Mouse (Mus musculus) forebrain, embryonic 11.5 days (tissue): ENCODE results near the gene Ms4a4c. TPM values are rescaled to one million over a fixed set of nuclear protein-coding genes. Genes with fewer than 3 reads are reported as not detected.
"Not testable (repeated sequence)": the region's sequence is repeated elsewhere in the genome, so short reads cannot be mapped to it uniquely, and the experiment has no call there.

ENCODE experiments used
- ATAC-seq: fragments of 200-750 bp; cut with Nextera tagmentation; replicated peaks from 2 replicates; pipeline ENCODE4 v1.8.0; 2017; ENCODE audit warnings: moderate TSS enrichment; ENCODE audit not compliant: low FRiP score
- DNase-seq: peaks from one replicate; pipeline ENCODE4 v3.0.0-alpha.2; 2017; ENCODE audit warnings: low spot score
- H3K27ac ChIP-seq: fragments of 300-500 bp; sonication (generic); 2 replicates; pipeline ENCODE4 v1.5.1; 2014; ENCODE audit warnings: low read depth, low read length
- H3K27me3 ChIP-seq: fragments of 300-500 bp; sonication (generic); 2 replicates; pipeline ENCODE4 v1.6.1; 2014; ENCODE audit warnings: mild to moderate bottlenecking, low read length, mixed read lengths; ENCODE audit not compliant: control insufficient read depth, insufficient read depth
- H3K36me3 ChIP-seq: fragments of 300-500 bp; sonication (generic); 2 replicates; pipeline ENCODE4 v1.6.1; 2014; ENCODE audit warnings: mild to moderate bottlenecking, low read length, moderate library complexity, mixed read lengths; ENCODE audit not compliant: control insufficient read depth, insufficient read depth
- H3K4me1 ChIP-seq: fragments of 300-500 bp; sonication (generic); replicated peaks from 2 replicates; pipeline ENCODE4 v1.6.1; 2014; ENCODE audit warnings: low read length, mixed read lengths; ENCODE audit not compliant: control insufficient read depth, insufficient read depth
- H3K4me2 ChIP-seq: fragments of 300-500 bp; sonication (generic); 2 replicates; pipeline ENCODE4 v1.6.1; 2014; ENCODE audit warnings: low read depth, mild to moderate bottlenecking, low read length, moderate library complexity, mixed read lengths; ENCODE audit not compliant: severe bottlenecking
- H3K4me3 ChIP-seq: fragments of 300-500 bp; sonication (generic); 2 replicates; pipeline ENCODE4 v1.5.1; 2014; ENCODE audit warnings: low read depth, low read length
- H3K9ac ChIP-seq: fragments of 300-500 bp; sonication (generic); 2 replicates; pipeline ENCODE4 v1.6.1; 2014; ENCODE audit warnings: low read length
- H3K9me3 ChIP-seq: fragments of 300-500 bp; sonication (generic); 2 replicates; pipeline ENCODE4 v1.6.1; 2016; ENCODE audit warnings: low read length, mixed read lengths; ENCODE audit not compliant: control insufficient read depth
- WGBS: fragments of 180-500 bp; shearing (Covaris S2); extraction: QIAGEN DNeasy Blood & Tissue Kit; methylation state at CpG from one replicate; pipeline ENCODE4 v1.1.7; 2014; 5-methylcytosine and 5-hydroxymethylcytosine counted together
- polyA plus RNA-seq: library from polyadenylated mRNA; unstranded; fragments of >200 nt; fragmentation: Nextera tagmentation; extraction: Ambion mirVana; gene quantifications from 2 replicates; pipeline ENCODE4 v1.2.1, GENCODE M21; 2014

Ms4a4c gene
- polyA plus RNA-seq, 1 experiment from 2014 or later: not detected

DNA sequence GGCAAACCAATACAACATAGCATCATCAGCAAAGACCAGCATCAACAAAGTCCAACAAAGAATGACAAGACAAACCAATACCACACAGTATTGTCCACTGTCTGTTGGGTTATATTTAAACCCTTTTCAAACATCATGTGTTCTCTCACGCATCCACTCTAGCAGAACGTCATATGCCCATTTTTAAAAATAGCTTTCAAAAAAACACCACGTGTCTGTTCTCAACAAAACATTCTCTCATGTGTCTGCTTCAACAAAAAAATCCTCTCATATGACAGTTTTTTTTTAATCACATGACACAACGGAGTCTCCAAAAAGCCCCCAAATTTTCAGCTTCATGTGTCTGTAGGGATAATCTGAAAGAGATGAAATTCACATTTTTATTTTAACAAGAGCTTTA is 16.9 kb upstream of the Ms4a4c start:
- ATAC-seq: no peak
- DNase-seq: no peak
- Histone ChIP-seq H3K4me2 (no peak overlapping the region), H3K4me3 (no peak overlapping the region), H3K36me3 (no peaks in the 10 kb centered on the region), H3K9ac (no peak overlapping the region), H3K4me1 (no peaks in the 10 kb centered on the region), H3K27me3 (no peaks in the 10 kb centered on the region), H3K27ac (no peak overlapping the region), H3K9me3 (no peaks in the 10 kb centered on the region)
- WGBS: 85% methylated on average over 4 of the region's 4 CpGs

GRCm38 (mm10) chr19:11388949-11389348 is 15.6 kb upstream of the Ms4a4c start:
- no peak overlapping the region for H3K27ac ChIP-seq
- no peaks in the 10 kb centered on the region for H3K4me1 ChIP-seq
- H3K9ac ChIP-seq: no peak overlapping the region
- no peak for ATAC-seq
- WGBS: 80% methylated on average over 2 of the region's 2 CpGs
- H3K4me2 ChIP-seq: no peak overlapping the region
- H3K27me3 ChIP-seq: no peaks in the 10 kb centered on the region
- H3K9me3 ChIP-seq: no peaks in the 10 kb centered on the region
- no peak overlapping the region for H3K4me3 ChIP-seq
- no peaks in the 10 kb centered on the region for H3K36me3 ChIP-seq
- no peak for DNase-seq

DNA sequence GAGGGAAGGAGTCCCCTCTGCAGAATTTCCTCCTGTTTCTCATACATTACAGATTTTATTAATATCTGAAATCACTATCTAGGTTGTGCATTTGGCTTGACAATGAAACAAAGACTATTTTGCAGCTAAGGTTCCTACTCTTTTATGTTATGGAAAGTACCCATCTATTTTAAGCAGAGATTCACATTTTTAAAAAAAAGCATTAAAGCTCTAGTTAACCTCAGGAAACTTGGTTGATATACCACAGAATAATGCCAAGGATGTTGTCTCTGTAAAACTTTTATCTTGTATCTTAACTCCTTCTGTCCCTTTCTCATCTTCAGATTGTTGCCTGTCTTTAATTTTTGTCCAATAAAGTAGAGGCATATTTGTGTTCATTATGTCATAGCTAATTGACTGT is 8.8 kb upstream of the Ms4a4c start:
- ATAC-seq: no peak
- no peak overlapping the region for H3K4me2 ChIP-seq
- no peak overlapping the region for H3K27ac ChIP-seq
- H3K4me1 ChIP-seq: no peaks in the 10 kb centered on the region
- H3K4me3 ChIP-seq: no peak overlapping the region
- H3K36me3 ChIP-seq: no peaks in the 10 kb centered on the region
- no peaks in the 10 kb centered on the region for H3K27me3 ChIP-seq
- no peak for DNase-seq
- H3K9ac ChIP-seq: no peak overlapping the region
- H3K9me3 ChIP-seq: no peaks in the 10 kb centered on the region

- no peak overlapping the region for H3K27ac ChIP-seq
- H3K36me3 ChIP-seq: no peaks in the 10 kb centered on the region
- ATAC-seq (no peak), DNase-seq (no peak)
- no peaks in the 10 kb centered on the region for H3K9me3 ChIP-seq
- H3K4me3 ChIP-seq: no peak overlapping the region
- H3K9ac ChIP-seq: no peak overlapping the region
- H3K4me1 ChIP-seq: no peaks in the 10 kb centered on the region
- H3K27me3 ChIP-seq: no peaks in the 10 kb centered on the region
- no peak overlapping the region for H3K4me2 ChIP-seq
Observed at GRCm38 (mm10) chr19:11407428-11407827, 2.9 kb downstream of the Ms4a4c start.

DNA sequence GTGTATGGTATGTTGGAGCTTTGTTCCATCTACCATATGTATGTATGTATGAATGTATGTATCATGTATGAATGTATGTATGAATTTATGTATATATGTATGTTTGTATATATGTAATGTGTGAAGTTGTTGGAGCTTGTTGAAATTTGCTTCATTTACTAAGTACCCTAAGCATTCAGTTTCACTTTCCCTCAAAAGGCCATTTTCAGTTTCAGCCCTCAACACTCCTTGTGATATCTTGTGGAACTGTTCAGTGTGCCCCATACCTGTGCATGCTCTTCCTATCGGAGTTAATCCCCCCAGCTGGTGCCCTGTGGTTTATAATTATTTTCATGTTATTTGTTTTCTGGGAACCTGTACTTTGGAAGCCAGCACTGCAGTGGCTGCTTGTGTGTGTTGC is 4.0 kb downstream of the Ms4a4c start:
- no peaks in the 10 kb centered on the region for H3K9me3 ChIP-seq
- no peak overlapping the region for H3K4me2 ChIP-seq
- H3K36me3 ChIP-seq: no peaks in the 10 kb centered on the region
- no peaks in the 10 kb centered on the region for H3K4me1 ChIP-seq
- DNase-seq (no peak), ATAC-seq (no peak)
- 95% methylated on average over 1 of the region's 1 CpGs for WGBS
- no peaks in the 10 kb centered on the region for H3K27me3 ChIP-seq
- H3K9ac ChIP-seq: no peak overlapping the region
- H3K4me3 ChIP-seq: no peak overlapping the region
- H3K27ac ChIP-seq: no peak overlapping the region

- Histone ChIP-seq H3K9me3 (no peaks in the 10 kb centered on the region), H3K27ac (no peak overlapping the region), H3K4me1 (no peaks in the 10 kb centered on the region), H3K4me3 (no peak overlapping the region), H3K27me3 (no peaks in the 10 kb centered on the region), H3K36me3 (no peaks in the 10 kb centered on the region), H3K9ac (no peak overlapping the region), H3K4me2 (no peak overlapping the region)
- 84% methylated on average over 1 of the region's 1 CpGs for WGBS
- ATAC-seq: no peak
- no peak for DNase-seq
Observed at GRCm38 (mm10) chr19:11411640-11412039, 7.1 kb downstream of the Ms4a4c start.

- 91% methylated on average over 1 of the region's 1 CpGs for WGBS
- H3K4me2 ChIP-seq: no peak overlapping the region
Observed at GRCm38 (mm10) chr19:11414084-11414483, 9.5 kb downstream of the Ms4a4c start.

DNA sequence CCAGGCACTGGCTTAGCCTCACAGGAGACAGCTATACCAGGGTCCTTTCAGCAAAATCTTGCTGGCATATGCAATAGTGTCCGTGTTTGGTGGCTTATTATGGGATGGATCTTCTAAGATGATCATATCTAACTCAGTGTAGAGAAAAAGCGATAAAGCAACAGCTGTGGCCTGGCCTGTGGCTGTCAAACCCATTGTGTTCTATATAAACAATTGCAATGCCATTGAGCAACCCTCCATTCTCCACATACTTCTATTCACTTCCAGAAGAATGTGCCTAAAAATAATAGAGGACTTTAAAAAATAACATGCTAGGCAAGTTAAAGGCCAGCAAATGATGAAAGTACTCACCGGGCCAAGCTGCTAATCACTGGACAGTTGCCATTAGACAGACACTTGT is 11.0 kb downstream of the Ms4a4c start:
- H3K9ac ChIP-seq: no peak overlapping the region
- no peak overlapping the region for H3K4me2 ChIP-seq
- no peak for DNase-seq
- no peak for ATAC-seq
- no peaks in the 10 kb centered on the region for H3K36me3 ChIP-seq
- no peak overlapping the region for H3K4me3 ChIP-seq
- H3K9me3 ChIP-seq: no peaks in the 10 kb centered on the region
- 72% methylated on average over 3 of the region's 3 CpGs for WGBS
- H3K4me1 ChIP-seq: no peaks in the 10 kb centered on the region
- H3K27ac ChIP-seq: no peak overlapping the region
- H3K27me3 ChIP-seq: no peaks in the 10 kb centered on the region

More at GRCm38 (mm10) chr19:11414084-11414483, 9.5 kb downstream of the Ms4a4c start:
- Histone ChIP-seq H3K9ac (no peak overlapping the region), H3K27ac (no peak overlapping the region), H3K4me1 (no peaks in the 10 kb centered on the region), H3K27me3 (no peaks in the 10 kb centered on the region), H3K36me3 (no peaks in the 10 kb centered on the region), H3K4me3 (no peak overlapping the region), H3K9me3 (no peaks in the 10 kb centered on the region)
- ATAC-seq: no peak
- DNase-seq: no peak

GRCm38 (mm10) chr19:11418865-11419264 is 14.3 kb downstream of the Ms4a4c start:
- not testable (repeated sequence) for H3K4me1 ChIP-seq, H3K9ac ChIP-seq, DNase-seq, H3K9me3 ChIP-seq, H3K27ac ChIP-seq, H3K4me3 ChIP-seq, ATAC-seq, H3K4me2 ChIP-seq, H3K27me3 ChIP-seq, H3K36me3 ChIP-seq
- WGBS: 74% methylated on average over 1 of the region's 3 CpGs
